Mouse (Mus musculus): ENCODE results near the gene Zcchc13. TPM values are rescaled to one million over a fixed set of nuclear protein-coding genes. Genes with fewer than 3 reads are reported as not detected.

The Zcchc13 gene
- not detected in 2 replicates for polyA plus RNA-seq (2012; rRNA removed; ENCODE audit: low replicate concordance)

GRCm38 (mm10) chrX:103630303-103630702, at the start of gene Zcchc13:
Gene Zcchc13 (plus strand): TSS chrX:103630586.

Other genes with a start within 250 kb of the Zcchc13 start
- not detected in 2 replicates for gene Tsx, start 216.1 kb upstream of the Zcchc13 start, polyA plus RNA-seq (2012; rRNA removed; ENCODE audit: low replicate concordance)
- not detected in 2 replicates for gene Gm26992, start 208.6 kb upstream of the Zcchc13 start, polyA plus RNA-seq (2012; rRNA removed; ENCODE audit: low replicate concordance)
- gene Slc16a2, start 191.4 kb downstream of the Zcchc13 start, polyA plus RNA-seq (2012; rRNA removed; ENCODE audit: low replicate concordance), result 9.0 and 56.6 TPM in 2 replicates

Data from subcutaneous adipose tissue, adult 2 months (tissue).